Mouse (Mus musculus): ENCODE results near the gene Lef1.

The Lef1 gene

GRCm38 (mm10) chr3:131141546-131141945, 31.3 kb downstream of the Lef1 start:
- no peak for DNase-seq (ENCODE audit: low read depth)

- DNase-seq (ENCODE audit: low read depth): no peak
Observed at GRCm38 (mm10) chr3:131144250-131144649, 34.0 kb downstream of the Lef1 start.

- no peak for DNase-seq (ENCODE audit: low read depth)
Observed at GRCm38 (mm10) chr3:131152921-131153320, 42.6 kb downstream of the Lef1 start.

DNA sequence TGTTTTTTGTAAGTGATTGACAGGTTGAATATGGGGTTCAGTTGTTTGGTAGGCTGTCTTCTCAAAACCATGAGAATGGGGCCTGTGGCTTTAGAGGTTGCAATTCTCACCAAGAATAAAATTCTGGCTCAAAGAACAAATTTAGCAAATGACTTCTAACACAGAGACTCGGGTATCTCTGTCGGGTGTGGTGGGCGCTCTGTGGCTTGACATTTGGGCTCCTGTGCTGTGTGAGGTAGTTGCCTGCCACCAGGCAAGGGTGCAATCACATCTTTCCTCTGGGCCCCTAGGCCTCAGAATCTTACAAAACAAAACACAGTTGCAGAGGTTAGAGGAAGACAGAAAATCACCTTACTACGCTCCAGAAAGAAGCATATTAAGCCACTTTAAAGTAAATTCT, 43.6 kb downstream of the Lef1 start:
- no peak for DNase-seq (ENCODE audit: low read depth)

DNA sequence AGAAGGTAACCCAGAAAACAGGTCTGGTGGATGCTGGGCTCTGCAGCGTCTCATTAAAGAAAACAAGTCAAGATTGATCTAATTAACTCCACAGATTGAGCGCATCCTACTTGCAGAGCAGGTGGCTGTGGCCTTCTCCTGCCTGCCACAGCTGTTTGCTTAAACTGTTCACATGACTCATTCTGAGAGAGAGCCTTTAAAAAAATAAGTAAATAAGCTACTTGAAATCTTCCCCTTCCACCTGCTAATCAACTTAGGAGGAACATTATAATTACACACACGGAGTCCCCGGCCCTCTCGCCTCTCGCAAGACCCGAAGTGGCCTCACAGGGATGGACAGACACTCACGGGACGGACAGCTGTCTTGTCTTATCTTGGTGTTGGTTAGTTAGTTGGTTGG, 44.3 kb downstream of the Lef1 start:
- no peak for DNase-seq (ENCODE audit: low read depth)

GRCm38 (mm10) chr3:131155066-131155465, 44.8 kb downstream of the Lef1 start:
- no peak for DNase-seq (ENCODE audit: low read depth)

DNA sequence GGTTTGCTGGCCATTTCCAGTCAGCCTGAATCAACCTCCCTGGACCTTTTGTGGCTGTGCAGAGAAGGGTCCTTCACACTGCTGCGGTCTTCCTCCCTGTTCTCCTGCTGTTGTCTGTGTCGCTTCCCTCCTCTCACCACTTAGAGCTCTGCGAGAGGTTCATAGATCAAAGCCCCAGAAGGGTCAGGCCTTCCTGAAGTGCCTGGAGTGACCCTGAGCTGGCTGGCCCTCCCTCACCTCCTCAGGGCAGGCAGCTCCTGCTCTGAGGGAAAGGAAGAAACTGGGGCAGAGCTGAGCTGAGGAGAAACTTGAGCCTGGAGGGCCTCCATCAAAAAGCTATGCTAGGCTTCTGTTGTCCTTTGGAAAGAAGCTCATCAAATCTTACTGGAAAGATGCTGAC, 45.4 kb downstream of the Lef1 start:
- DNase-seq (ENCODE audit: low read depth): no peak

- no peak for DNase-seq (ENCODE audit: low read depth)
Observed at GRCm38 (mm10) chr3:131156377-131156776, 46.1 kb downstream of the Lef1 start.

DNA sequence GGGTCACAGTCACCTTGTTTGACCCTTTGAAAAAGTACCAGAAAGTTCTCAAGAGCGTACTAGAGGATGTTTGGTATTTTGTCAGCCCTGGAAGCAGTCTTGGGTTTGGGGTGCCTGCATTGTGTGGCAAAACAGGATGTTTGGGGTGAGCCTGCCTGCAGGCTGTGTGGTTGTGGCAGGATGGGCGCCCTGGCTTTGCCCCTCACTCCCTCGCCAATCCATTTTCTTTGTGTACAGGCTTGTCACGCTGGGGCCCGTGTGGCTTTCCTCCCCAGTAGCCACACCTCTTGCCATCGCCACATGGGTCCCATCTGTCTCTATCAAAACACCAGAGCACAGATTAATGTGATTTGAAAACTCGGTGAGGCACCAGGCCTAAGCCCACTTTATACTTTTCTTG, 47.2 kb downstream of the Lef1 start:
- no peak for DNase-seq (ENCODE audit: low read depth)

- DNase-seq (ENCODE audit: low read depth): no peak
Observed at GRCm38 (mm10) chr3:131159204-131159760, 49.0 kb downstream of the Lef1 start.

DNA sequence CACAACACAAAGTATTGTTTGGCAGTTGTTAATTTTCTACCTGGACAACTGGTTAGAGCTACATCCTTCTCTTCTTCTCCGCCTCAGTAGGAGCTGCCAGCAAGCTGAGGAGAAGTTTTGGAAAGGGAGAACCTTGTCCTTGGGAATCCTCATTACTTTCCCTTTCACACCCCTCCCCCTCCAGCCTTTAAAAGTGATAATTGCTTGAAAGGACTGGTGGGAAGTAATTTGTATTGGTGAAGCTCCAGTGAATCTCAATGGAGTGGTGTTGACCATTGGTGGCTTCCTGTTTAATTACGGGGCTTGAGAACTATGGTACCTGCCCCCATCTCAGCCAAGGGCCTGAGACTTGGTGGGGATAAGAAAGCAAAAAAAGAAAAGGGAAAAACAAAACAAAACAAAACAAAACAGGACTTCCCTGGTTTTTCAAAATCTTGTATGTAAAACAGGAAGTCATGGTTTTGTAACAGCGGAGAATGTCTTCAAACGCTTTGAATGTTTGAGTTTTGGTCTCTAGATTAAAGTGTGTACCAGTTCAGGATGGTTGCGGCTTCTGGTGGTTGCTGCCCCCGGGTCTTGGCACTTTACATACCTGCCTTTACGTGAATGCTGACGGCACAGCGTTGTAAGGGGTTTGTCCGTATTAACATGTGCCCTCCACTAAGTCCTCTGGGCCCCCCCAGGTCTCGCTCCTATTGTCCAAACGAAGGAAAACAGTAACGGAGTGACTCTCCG, 49.8 kb downstream of the Lef1 start:
- no peak for DNase-seq (ENCODE audit: low read depth)

DNA sequence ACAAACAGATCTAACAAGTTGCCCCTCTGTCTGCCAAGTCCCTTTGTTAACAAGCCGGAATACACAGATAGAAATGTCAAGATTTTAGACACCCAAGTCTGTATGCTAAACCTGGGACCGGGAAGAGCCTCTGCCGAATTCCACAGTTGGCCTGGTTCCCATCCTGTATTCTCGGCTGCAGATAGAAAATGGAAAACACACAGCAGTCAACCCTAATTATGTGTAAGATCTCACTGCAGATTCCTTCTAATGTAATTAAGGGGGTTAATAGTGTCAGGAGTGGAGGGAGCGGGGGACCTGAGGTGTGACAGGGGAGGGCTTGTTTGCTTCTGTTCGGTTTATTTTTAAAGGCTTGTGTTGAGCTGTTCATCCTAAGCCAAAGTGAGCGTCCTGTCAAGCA, 50.6 kb downstream of the Lef1 start:
- no peak for DNase-seq (ENCODE audit: low read depth)

GRCm38 (mm10) chr3:131167731-131168130, 57.5 kb downstream of the Lef1 start:
- DNase-seq (ENCODE audit: low read depth): no peak

DNA sequence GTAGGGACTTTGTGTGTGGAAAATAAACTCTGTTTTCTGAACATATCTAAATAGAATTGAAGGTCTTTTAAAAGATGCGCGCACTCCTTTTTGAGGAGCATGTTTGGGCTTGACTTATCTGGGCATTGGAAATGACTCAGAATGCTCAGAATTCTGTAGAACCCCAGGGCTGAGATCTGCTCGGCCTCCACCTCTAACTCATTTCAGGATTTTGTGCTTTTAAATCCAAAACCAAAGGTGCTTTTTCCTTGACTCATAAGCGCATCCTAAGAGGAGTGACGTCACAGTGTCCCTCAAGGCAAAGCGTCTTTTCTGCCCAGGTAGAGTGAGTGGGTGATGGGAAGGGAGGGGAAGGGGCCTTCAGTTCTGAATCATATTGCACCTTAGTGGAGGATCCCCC, 58.9 kb downstream of the Lef1 start:
- DNase-seq (ENCODE audit: low read depth): no peak

DNA sequence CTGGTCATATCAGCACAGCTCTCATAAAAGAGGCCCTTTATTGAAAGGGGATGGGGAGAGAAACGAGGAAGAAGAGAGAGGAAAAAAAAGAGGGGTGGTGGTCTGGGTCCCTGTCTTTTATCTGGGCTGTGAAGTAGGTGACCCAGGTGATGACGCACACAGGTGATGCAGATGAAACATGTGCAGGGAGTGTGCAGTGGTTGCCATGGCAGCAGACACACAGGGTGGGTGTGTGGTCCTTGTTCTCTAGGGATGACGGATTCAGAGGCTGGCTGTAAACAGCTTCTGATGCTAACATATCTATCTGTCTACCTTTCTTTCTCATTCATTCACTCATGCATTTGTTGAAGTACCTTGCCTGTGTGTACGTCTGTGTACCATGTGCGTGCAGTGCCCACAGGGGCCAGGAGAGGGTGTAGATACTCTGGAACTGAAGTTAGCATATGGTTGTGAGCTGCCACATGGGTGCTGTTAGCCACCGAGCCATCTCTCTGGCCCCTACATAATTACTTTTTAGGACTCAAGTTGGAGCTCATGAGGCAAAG, 59.9 kb downstream of the Lef1 start:
- DNase-seq (ENCODE audit: low read depth): no peak

DNA sequence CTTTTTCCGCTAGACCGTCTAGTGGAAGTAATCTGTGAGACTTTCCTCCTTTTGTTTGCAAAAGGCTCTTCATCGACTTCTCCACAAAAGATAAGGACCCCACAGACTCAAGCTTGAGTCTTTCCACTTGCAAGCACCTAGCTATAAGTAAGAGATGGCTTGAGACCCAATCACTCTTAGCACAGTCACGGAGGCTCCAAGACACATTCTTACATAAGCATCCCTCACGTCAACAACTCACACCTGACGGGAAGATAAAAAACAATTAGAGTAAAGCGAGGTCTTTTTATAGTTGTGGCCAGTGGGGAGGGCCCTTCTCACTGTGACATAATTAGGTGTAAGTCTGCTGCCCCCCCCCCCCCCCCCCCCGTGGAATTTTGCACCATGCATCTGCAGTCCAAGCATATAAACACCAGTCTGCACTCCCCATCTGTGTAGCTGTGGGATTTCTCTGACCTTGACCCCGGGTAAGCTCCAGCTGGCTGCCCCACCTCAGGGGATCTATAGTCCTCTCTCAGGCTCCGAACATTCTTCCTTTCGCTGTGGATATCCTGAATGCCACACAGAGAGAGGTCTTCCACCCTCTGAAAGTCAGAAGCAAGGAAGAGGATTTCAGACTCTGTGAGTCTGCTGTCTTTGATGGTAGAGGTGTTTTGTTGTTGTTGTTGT, 61.2 kb downstream of the Lef1 start:
- no peak for DNase-seq (ENCODE audit: low read depth)

DNA sequence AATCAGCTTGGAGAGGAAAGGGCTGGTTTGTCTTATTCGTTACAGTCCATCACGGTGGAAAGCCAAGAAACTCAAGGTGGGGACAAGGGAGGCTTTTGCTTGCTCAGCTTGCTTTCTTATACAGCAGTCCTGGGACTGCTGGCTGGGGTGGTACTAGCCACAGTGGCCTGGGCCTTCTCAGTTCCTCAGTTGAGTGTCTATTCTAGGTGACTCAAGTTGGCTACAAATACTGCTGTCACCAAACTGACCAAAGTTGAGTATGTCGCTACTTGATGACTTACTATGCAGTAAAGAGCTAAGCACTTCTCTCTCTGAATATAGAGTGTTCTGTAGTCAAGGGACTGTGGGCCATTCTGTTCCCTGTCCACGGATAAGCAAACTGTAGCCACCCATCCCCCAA, 62.0 kb downstream of the Lef1 start:
- no peak for DNase-seq (ENCODE audit: low read depth)

DNA sequence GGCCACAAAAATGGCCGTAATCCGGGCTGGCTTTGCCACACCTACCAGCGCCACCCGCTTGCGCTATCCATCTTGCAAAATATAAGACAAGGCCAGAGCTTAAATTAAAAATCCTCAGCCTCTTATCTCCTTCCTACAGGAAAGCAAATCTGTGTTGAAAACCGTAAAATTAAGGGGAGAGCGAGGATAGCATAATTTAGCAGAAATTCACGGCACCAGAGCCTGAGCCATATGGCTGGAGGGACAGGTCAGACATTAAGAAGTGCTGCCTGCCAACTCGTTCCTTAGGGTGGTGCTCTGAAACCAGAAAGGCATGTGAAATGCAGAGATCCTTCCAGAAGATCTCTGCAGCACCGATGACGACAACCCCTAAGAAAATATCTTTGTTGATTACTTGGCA, 70.7 kb downstream of the Lef1 start:
- DNase-seq (ENCODE audit: low read depth): no peak

- no peak for DNase-seq (ENCODE audit: low read depth)
Observed at GRCm38 (mm10) chr3:131182158-131182557, 71.9 kb downstream of the Lef1 start.

DNA sequence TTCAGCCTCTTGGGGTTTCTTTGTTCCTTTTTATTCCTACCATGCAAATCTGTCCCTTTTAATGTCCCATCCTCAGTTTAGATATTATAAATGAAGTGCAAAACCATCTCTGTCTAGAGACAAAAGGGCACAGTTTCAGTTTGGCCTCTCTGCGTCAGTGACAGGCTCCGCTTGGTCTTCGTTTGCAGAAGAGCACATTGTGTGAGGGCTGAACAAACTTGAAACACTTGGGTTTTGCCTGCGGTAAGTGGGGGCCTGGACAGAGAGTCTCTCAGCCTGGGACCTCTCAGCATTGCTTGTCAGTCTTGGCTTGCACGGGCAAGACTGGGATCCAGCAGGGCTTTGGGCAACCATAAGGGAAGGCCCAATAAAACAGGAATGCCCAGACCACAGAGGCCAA, 75.9 kb downstream of the Lef1 start:
- no peak for DNase-seq (ENCODE audit: low read depth)

GRCm38 (mm10) chr3:131190239-131190638, 80.0 kb downstream of the Lef1 start:
- DNase-seq (ENCODE audit: low read depth): no peak

GRCm38 (mm10) chr3:131190671-131191367, 80.5 kb downstream of the Lef1 start:
- no peak for DNase-seq (ENCODE audit: low read depth)

GRCm38 (mm10) chr3:131191454-131191853, 81.2 kb downstream of the Lef1 start:
- no peak for DNase-seq (ENCODE audit: low read depth)
